Mouse (Mus musculus) E14TG2a.4 (cell line): Measurements from ENCODE around the gene Hoxc8.

Experiments
- H3K27me3 ChIP-seq: 2 replicates; pipeline ENCODE4 v1.6.1; 2014; ENCODE audit warnings: low read length, control low read depth; ENCODE audit not compliant: insufficient read depth
- H3K36me3 ChIP-seq: 2 replicates; pipeline ENCODE4 v1.6.1; 2014; ENCODE audit warnings: low read length, control low read depth; ENCODE audit not compliant: insufficient read depth
- H3K4me1 ChIP-seq: replicated peaks from 2 replicates; pipeline ENCODE4 v1.6.1; 2014; ENCODE audit warnings: low read depth, low read length, control low read depth
- H3K4me3 ChIP-seq: replicated peaks from 2 replicates; pipeline ENCODE4 v1.5.1; 2014; ENCODE audit warnings: mild to moderate bottlenecking, low read length
- H3K9me3 ChIP-seq: 2 replicates; pipeline ENCODE4 v1.6.1; 2014; ENCODE audit warnings: low read length, control low read depth
- CTCF ChIP-seq: conservative IDR thresholded peaks from 2 replicates; pipeline ENCODE4 v1.5.1; 2014; ENCODE audit warnings: low read length
- NANOG ChIP-seq: IDR thresholded peaks from 2 replicates; pipeline ENCODE4 v1.6.1; 2014; ENCODE audit warnings: borderline replicate concordance, low read length, mixed read lengths
- POU5F1 ChIP-seq: IDR thresholded peaks from 2 replicates; pipeline ENCODE4 v1.6.1; 2014; ENCODE audit warnings: low read length, borderline replicate concordance

The Hoxc8 gene

GRCm38 (mm10) chr15:103015009-103015399 is 24.6 kb downstream of the Hoxc8 start:
- TF ChIP-seq CTCF (no peak), POU5F1 (no peak), NANOG (no peak)

GRCm38 (mm10) chr15:103015406-103016166 is 25.2 kb downstream of the Hoxc8 start:
- Histone ChIP-seq H3K9me3 (no peaks in the 10 kb centered on the region), H3K4me3 (peak overlapping the region; percentile 46), H3K4me1 (peaks cover 37% of the 10 kb centered on the region), H3K27me3 (peaks cover 99% of the 10 kb centered on the region), H3K36me3 (no peaks in the 10 kb centered on the region)
- TF ChIP-seq NANOG (no peak), POU5F1 (peak; percentile 84; the same call in 1 of the 2 replicates)

More at GRCm38 (mm10) chr15:103015009-103015399, 24.6 kb downstream of the Hoxc8 start:
- Histone ChIP-seq H3K27me3 (peaks cover 99% of the 10 kb centered on the region), H3K36me3 (no peaks in the 10 kb centered on the region), H3K9me3 (no peaks in the 10 kb centered on the region), H3K4me3 (peak overlapping the region; percentile 46), H3K4me1 (peaks cover 42% of the 10 kb centered on the region)

- H3K9me3 ChIP-seq = peaks cover 9% of the 10 kb centered on the region
- H3K4me3 ChIP-seq = no peak within 1 kb of the TSS
These were observed 28.2 kb downstream of the Hoxc8 start, which contains the start of gene Hoxc4 for GRCm38 (mm10) chr15:103018636-103019035. Gene Hoxc4 (plus strand): TSS chr15:103018934.

GRCm38 (mm10) chr15:103020899-103021418 is 30.6 kb downstream of the Hoxc8 start:
- Histone ChIP-seq H3K9me3 (peaks cover 9% of the 10 kb centered on the region), H3K4me1 (peaks cover 4% of the 10 kb centered on the region), H3K36me3 (no peaks in the 10 kb centered on the region), H3K4me3 (no peak overlapping the region), H3K27me3 (peaks cover 97% of the 10 kb centered on the region)
- TF ChIP-seq POU5F1 = no peak
- TF ChIP-seq CTCF = no peak
- no peak for TF ChIP-seq NANOG

More at GRCm38 (mm10) chr15:103018636-103019035, 28.2 kb downstream of the Hoxc8 start, which contains the start of gene Hoxc4:
- Histone ChIP-seq H3K4me1 (peaks cover 24% of the 10 kb centered on the region), H3K36me3 (no peaks in the 10 kb centered on the region), H3K27me3 (peaks cover 98% of the 10 kb centered on the region)
- TF ChIP-seq NANOG = no peak
- no peak for TF ChIP-seq POU5F1
- no peak for TF ChIP-seq CTCF

- Histone ChIP-seq H3K4me1 (peaks cover 7% of the 10 kb centered on the region), H3K27me3 (peaks cover 97% of the 10 kb centered on the region), H3K4me3 (no peak overlapping the region), H3K9me3 (peaks cover 9% of the 10 kb centered on the region), H3K36me3 (no peaks in the 10 kb centered on the region)
- TF ChIP-seq CTCF (no peak), NANOG (no peak), POU5F1 (no peak)
These were observed 31.1 kb downstream of the Hoxc8 start for GRCm38 (mm10) chr15:103021544-103021943.

GRCm38 (mm10) chr15:103024131-103024530 is 33.7 kb downstream of the Hoxc8 start:
- Histone ChIP-seq H3K4me1 (peaks cover 23% of the 10 kb centered on the region), H3K27me3 (peaks cover 97% of the 10 kb centered on the region), H3K36me3 (no peaks in the 10 kb centered on the region), H3K4me3 (no peak overlapping the region), H3K9me3 (peaks cover 9% of the 10 kb centered on the region)
- TF ChIP-seq NANOG (no peak), CTCF (no peak), POU5F1 (no peak)

GRCm38 (mm10) chr15:103027266-103028235 is 37.1 kb downstream of the Hoxc8 start:
- Histone ChIP-seq H3K36me3 (no peaks in the 10 kb centered on the region), H3K27me3 (peaks cover 92% of the 10 kb centered on the region), H3K9me3 (peaks cover 4% of the 10 kb centered on the region), H3K4me3 (peak overlapping the region; percentile 43), H3K4me1 (peaks cover 23% of the 10 kb centered on the region)
- TF ChIP-seq POU5F1 = no peak
- no peak for TF ChIP-seq CTCF
- TF ChIP-seq NANOG = no peak

GRCm38 (mm10) chr15:103028916-103029512 is 38.6 kb downstream of the Hoxc8 start:
- H3K27me3 ChIP-seq = peaks cover 90% of the 10 kb centered on the region
- H3K9me3 ChIP-seq = no peaks in the 10 kb centered on the region
- no peak for TF ChIP-seq NANOG
- no peak for TF ChIP-seq POU5F1
- no peak for TF ChIP-seq CTCF
- peaks cover 27% of the 10 kb centered on the region for H3K4me1 ChIP-seq
- no peak overlapping the region for H3K4me3 ChIP-seq
- no peaks in the 10 kb centered on the region for H3K36me3 ChIP-seq
